14 mouse cellular contexts compared by ENCODE assay signal in genomic region chr12:17471405-17471804, GRCm38 (mm10).
DNase-seq lines count a peak whose midpoint lies in the region; ATAC-seq and TF ChIP-seq lines count a peak whose summit lies in the region.
"Had no signal": no experiment of that assay in that cellular context is flagged by ENCODE, and none has a peak within 500 bp of the region (broad histone marks: within the 10 kb centered on the region; RNA-seq: fewer than 3 reads in every experiment).

No protein-coding gene starts in this region.

- no peak overlapping the region for H3K4me3 ChIP-seq in intestine, embryonic 14.5 days (ENCODE audit: low read depth, low read length)
- no peak overlapping the region for H3K4me3 ChIP-seq in intestine, postnatal 0 days (ENCODE audit: low read depth, low read length)
- H3K4me3 ChIP-seq: intestine, embryonic 15.5 days; megakaryocyte, embryonic 14.5 days; myocyte had no signal

- WGBS in intestine, embryonic 14.5 days: 95% methylated on average over 1 of the region's 1 CpGs
- WGBS in intestine, postnatal 0 days: 87% methylated on average over 1 of the region's 1 CpGs

- no peak overlapping the region for H3K27ac ChIP-seq in intestine, embryonic 14.5 days (ENCODE audit: low read depth)
- H3K27ac ChIP-seq in intestine, postnatal 0 days (ENCODE audit: low read depth, low read length): no peak overlapping the region
- H3K27ac ChIP-seq: intestine, embryonic 15.5 days had no signal

- H3K27me3 ChIP-seq in intestine, embryonic 14.5 days (replicated peaks; ENCODE audit: control insufficient read depth, insufficient read depth, low read length): no peaks in the 10 kb centered on the region
- no peaks in the 10 kb centered on the region for H3K27me3 ChIP-seq in intestine, postnatal 0 days (replicated peaks; ENCODE audit: control insufficient read depth, insufficient read depth, low read length)
- H3K27me3 ChIP-seq: intestine, embryonic 15.5 days; Patski had no signal

- H3K9me3 ChIP-seq in intestine, embryonic 14.5 days (ENCODE audit: control insufficient read depth, low read length): no peaks in the 10 kb centered on the region
- no peaks in the 10 kb centered on the region for H3K9me3 ChIP-seq in intestine, postnatal 0 days (ENCODE audit: control insufficient read depth)
- H3K9me3 ChIP-seq: intestine, embryonic 15.5 days; megakaryocyte, embryonic 14.5 days had no signal

- peak; percentile 33 for DNase-seq in intestine, embryonic 14.5 days (ENCODE audit: low spot score)
- DNase-seq in CD4-positive helper T cell, adult 2 months (ENCODE audit: low read depth, low spot score): peak; percentile 84
- DNase-seq in adrenal gland, adult 8-10 months: peak; percentile 55
- DNase-seq in naive thymus-derived CD4-positive, alpha-beta T cell, adult 2 months (ENCODE audit: low read depth): peak; percentile 80
- no peak for DNase-seq in layer of hippocampus, adult 11-12 months (ENCODE audit: low spot score)
- no peak for DNase-seq in cerebellum, postnatal 4 days (ENCODE audit: low spot score in 2 of 2)
- DNase-seq: heart, adult 18-20 months; lung, embryonic 14.5 days; right cerebral cortex, postnatal 4 days had no signal

- ATAC-seq in intestine, embryonic 14.5 days (replicated peaks; ENCODE audit: low FRiP score, low TSS enrichment, low read depth): no peak
- ATAC-seq in intestine, postnatal 0 days: no peak
- ATAC-seq: intestine, embryonic 15.5 days; Patski had no signal

- H3K36me3 ChIP-seq in intestine, embryonic 14.5 days (ENCODE audit: control insufficient read depth, insufficient read depth, low read length): no peaks in the 10 kb centered on the region
- H3K36me3 ChIP-seq in intestine, postnatal 0 days (ENCODE audit: control insufficient read depth, insufficient read depth): no peaks in the 10 kb centered on the region
- H3K36me3 ChIP-seq: intestine, embryonic 15.5 days had no signal

- TF ChIP-seq CTCF in intestine, postnatal 0 days (IDR thresholded peaks at IDR 0.05; ENCODE audit: low read depth): no peak

- H3K4me1 ChIP-seq in intestine, embryonic 14.5 days (replicated peaks; ENCODE audit: control insufficient read depth, insufficient read depth, low read length): no peaks in the 10 kb centered on the region
- H3K4me1 ChIP-seq in intestine, postnatal 0 days (replicated peaks; ENCODE audit: control insufficient read depth, insufficient read depth, low read length): 0 out of 2 replicates have a peak, but pooled peaks cover 4% of the 10 kb centered on the region

- H3K4me2 ChIP-seq in intestine, embryonic 14.5 days (ENCODE audit: low read length): no peak overlapping the region
- no peak overlapping the region for H3K4me2 ChIP-seq in intestine, postnatal 0 days (replicated peaks; ENCODE audit: low read depth)
- H3K4me2 ChIP-seq: intestine, embryonic 15.5 days; lung, embryonic 14.5 days had no signal

- H3K9ac ChIP-seq in intestine, embryonic 14.5 days (ENCODE audit: low read length): no peak overlapping the region
- H3K9ac ChIP-seq in intestine, postnatal 0 days (ENCODE audit: low read depth, low read length): no peak overlapping the region
- H3K9ac ChIP-seq: intestine, embryonic 15.5 days; lung, embryonic 14.5 days had no signal

Comparison
In these comparisons a context has a peak if more than half of its experiments do, and no peak if none do; other contexts are left out.
1. DNase-seq: peak in intestine, embryonic 14.5 days (single experiment), CD4-positive helper T cell, adult 2 months (single experiment), adrenal gland, adult 8-10 months (single experiment) and naive thymus-derived CD4-positive, alpha-beta T cell, adult 2 months (single experiment); none in layer of hippocampus, adult 11-12 months (single experiment) and cerebellum, postnatal 4 days (0 of 2).